Mouse (Mus musculus) hindbrain, embryonic 16.5 days (tissue): ENCODE measurements around the gene Sdad1. TPM values are rescaled to one million over a fixed set of nuclear protein-coding genes. Genes with fewer than 3 reads are reported as not detected.

Experiments
- ATAC-seq: fragments of 200-750 bp; cut with Nextera tagmentation; 2 replicates; pipeline ENCODE4 v1.8.0; 2017; ENCODE audit warnings: moderate TSS enrichment, moderate library complexity
- H3K27ac ChIP-seq: fragments of 300-500 bp; sonication (generic); 2 replicates; pipeline ENCODE4 v1.5.1; 2014; ENCODE audit warnings: low read depth, mild to moderate bottlenecking, control low read depth, low read length, moderate library complexity
- H3K27me3 ChIP-seq: fragments of 300-500 bp; sonication (generic); replicated peaks from 2 replicates; pipeline ENCODE4 v1.6.1; 2014; ENCODE audit warnings: low read length; ENCODE audit not compliant: control insufficient read depth, insufficient read depth
- H3K36me3 ChIP-seq: fragments of 300-500 bp; sonication (generic); 2 replicates; pipeline ENCODE4 v1.6.1; 2014; ENCODE audit warnings: mild to moderate bottlenecking, low read length, moderate library complexity, mixed read lengths; ENCODE audit not compliant: control insufficient read depth, insufficient read depth
- H3K4me1 ChIP-seq: fragments of 300-500 bp; sonication (generic); 2 replicates; pipeline ENCODE4 v1.6.1; 2014; ENCODE audit warnings: low read depth, low read length; ENCODE audit not compliant: control insufficient read depth, insufficient read depth
- H3K4me2 ChIP-seq: fragments of 300-500 bp; sonication (generic); 2 replicates; pipeline ENCODE4 v1.6.1; 2014; ENCODE audit warnings: mild to moderate bottlenecking, low read length, control low read depth, moderate library complexity
- H3K4me3 ChIP-seq: fragments of 300-500 bp; sonication (generic); 2 replicates; pipeline ENCODE4 v1.5.1; 2014; ENCODE audit warnings: mild to moderate bottlenecking, low read length, control low read depth, moderate library complexity
- H3K9ac ChIP-seq: fragments of 300-500 bp; sonication (generic); 2 replicates; pipeline ENCODE4 v1.6.1; 2014; ENCODE audit warnings: low read depth, mild to moderate bottlenecking, control low read depth, low read length, moderate library complexity
- H3K9me3 ChIP-seq: fragments of 300-500 bp; sonication (generic); 2 replicates; pipeline ENCODE4 v1.6.1; 2014; ENCODE audit warnings: mild to moderate bottlenecking, low read length, moderate library complexity; ENCODE audit not compliant: control insufficient read depth
- WGBS: fragments of 180-500 bp; shearing (Covaris S2); extraction: QIAGEN DNeasy Blood & Tissue Kit; methylation state at CpG from one replicate; pipeline ENCODE4 v1.1.7; 2014; 5-methylcytosine and 5-hydroxymethylcytosine counted together
- polyA plus RNA-seq: library from polyadenylated mRNA; unstranded; fragments of >200 nt; fragmentation: Nextera tagmentation; extraction: Ambion mirVana; gene quantifications from 2 replicates; pipeline ENCODE4 v1.2.1, GENCODE M21; 2015

The Sdad1 gene
- polyA plus RNA-seq, 1 experiment from 2014 or later, result 27.0 TPM

DNA sequence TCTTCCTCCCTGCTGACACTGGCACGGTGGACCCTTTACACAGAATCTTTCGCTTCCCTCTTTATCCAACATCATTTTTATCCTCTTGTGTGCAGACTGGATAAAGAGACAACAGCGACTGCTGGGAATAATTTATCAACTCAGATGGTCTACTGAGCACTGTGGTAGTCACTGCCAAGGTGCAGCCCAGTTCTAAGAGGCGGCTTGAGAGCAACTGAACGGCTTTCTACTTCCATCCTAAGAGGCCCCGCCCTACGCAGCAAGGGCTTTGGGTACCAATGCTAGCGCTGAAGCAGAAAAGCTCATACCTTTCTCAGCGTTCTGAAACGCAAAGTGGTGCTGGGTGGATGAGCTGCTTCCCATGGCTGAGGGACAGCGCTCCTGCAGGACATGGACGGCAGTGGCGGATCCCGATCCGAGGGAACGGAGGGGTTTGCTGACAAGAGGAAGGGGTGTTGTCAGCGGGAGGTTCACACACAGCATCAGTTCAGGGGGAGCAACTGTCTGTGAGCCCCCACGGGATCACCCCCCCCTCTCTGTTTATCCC is 57.4 kb downstream of the Sdad1 start:
- peak overlapping the region; percentile 52 for H3K4me2 ChIP-seq
- no peaks in the 10 kb centered on the region for H3K36me3 ChIP-seq
- WGBS, result 18% methylated on average over 18 of the region's 18 CpGs
- peaks cover 5% of the 10 kb centered on the region; the same call in 1 of the 2 replicates for H3K4me1 ChIP-seq
- H3K27ac ChIP-seq, result no peak overlapping the region
- peak; percentile 86 for ATAC-seq
- no peaks in the 10 kb centered on the region for H3K9me3 ChIP-seq
- no peaks in the 10 kb centered on the region for H3K27me3 ChIP-seq
- H3K9ac ChIP-seq, result peak overlapping the region; percentile 39; the same call in 1 of the 2 replicates
- H3K4me3 ChIP-seq, result peak overlapping the region; percentile 23

DNA sequence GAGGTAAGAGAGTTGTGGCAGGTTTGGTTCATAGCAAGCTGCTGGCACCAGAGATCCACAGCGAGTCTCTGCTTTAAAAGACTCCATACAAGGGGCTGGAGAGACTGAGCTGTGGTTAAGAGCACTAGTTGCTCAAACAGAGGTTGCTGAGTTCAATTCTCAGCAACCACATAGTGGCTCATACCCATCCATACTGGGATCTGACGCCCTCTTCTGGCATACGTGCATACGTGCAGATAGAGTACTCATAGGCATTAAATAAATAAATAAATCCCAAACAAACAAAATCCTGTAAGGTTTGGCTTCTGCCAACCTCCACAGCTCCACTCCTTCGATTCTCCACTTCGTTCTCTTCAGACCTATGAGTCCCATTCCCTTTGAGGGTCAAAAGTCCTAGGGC is 58.2 kb downstream of the Sdad1 start:
- Histone ChIP-seq H3K9me3 (no peaks in the 10 kb centered on the region), H3K4me2 (no peak overlapping the region), H3K27me3 (no peaks in the 10 kb centered on the region), H3K4me1 (peaks cover 5% of the 10 kb centered on the region; the same call in 1 of the 2 replicates), H3K9ac (no peak overlapping the region), H3K27ac (no peak overlapping the region), H3K36me3 (no peaks in the 10 kb centered on the region), H3K4me3 (no peak overlapping the region)
- ATAC-seq, result no peak
- WGBS, result 92% methylated on average over 6 of the region's 6 CpGs

DNA sequence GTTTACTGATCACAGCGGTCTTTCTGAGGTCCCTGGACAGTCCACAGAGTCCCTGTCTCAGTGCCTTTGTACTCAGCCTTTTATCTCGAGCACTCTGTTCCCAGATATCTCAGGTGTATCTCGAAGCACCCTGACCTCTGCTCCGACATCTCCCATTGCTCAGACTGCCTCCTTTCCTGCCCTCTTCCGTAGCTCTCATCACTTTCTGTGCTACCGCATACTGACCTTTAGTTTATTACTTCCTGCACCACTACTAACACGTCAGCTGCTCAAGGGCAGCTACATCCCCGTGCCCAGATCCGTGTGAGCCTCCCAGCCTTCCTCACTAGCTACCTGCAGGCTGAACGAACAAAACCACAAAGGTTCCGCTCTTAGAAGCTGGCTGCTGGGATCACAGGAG is 61.7 kb downstream of the Sdad1 start:
- ATAC-seq, result no peak
- H3K9me3 ChIP-seq, result no peaks in the 10 kb centered on the region
- H3K27ac ChIP-seq, result no peak overlapping the region
- H3K9ac ChIP-seq, result no peak overlapping the region
- 87% methylated on average over 11 of the region's 11 CpGs for WGBS
- H3K4me2 ChIP-seq, result no peak overlapping the region
- no peaks in the 10 kb centered on the region for H3K27me3 ChIP-seq
- no peak overlapping the region for H3K4me3 ChIP-seq
- H3K4me1 ChIP-seq, result peaks cover 5% of the 10 kb centered on the region; the same call in 1 of the 2 replicates
- H3K36me3 ChIP-seq, result no peaks in the 10 kb centered on the region

DNA sequence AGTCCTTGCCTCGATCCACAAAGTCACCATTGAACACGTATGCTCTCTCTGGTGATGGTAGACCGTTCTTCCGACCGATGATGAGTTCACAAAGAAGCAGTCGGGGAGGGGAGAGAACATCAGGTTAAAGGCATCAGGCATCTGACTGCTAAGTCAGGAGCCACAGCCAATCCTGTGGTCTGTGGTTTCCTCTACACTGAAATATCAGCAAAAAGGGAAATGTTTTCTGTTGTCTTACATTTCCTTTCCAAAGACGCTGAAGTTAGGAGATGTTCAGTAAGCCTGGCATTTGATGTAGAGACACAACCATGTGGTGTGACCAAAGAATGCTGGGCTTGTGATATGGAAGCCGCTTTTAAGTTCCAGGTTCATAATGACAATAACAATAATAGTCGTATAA is 64.8 kb downstream of the Sdad1 start:
- Histone ChIP-seq H3K9me3 (no peaks in the 10 kb centered on the region), H3K4me3 (no peak overlapping the region), H3K27ac (no peak overlapping the region), H3K9ac (no peak overlapping the region), H3K4me2 (no peak overlapping the region), H3K27me3 (no peaks in the 10 kb centered on the region), H3K4me1 (no peaks in the 10 kb centered on the region), H3K36me3 (no peaks in the 10 kb centered on the region)
- WGBS, result 90% methylated on average over 9 of the region's 9 CpGs
- ATAC-seq, result no peak

DNA sequence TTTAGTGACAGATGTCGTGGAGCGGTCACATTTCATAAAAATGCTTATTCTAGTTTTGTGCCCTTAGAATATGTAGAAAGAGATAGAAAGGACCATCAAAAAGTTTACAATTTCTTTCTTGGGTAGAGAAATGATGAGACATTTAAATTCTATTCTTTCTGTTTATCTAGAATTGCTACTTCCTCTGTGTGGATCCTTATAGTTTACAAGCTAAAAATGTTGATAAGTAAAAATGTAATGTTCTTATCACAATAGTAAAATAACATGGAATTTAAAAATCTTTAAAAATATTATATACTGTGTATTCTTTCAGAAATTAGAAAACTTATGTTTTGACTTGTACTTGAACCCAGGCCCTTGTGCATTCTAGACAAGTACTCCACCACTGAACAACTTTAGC is 65.4 kb downstream of the Sdad1 start:
- H3K4me2 ChIP-seq, result no peak overlapping the region
- H3K9me3 ChIP-seq, result no peaks in the 10 kb centered on the region
- H3K4me3 ChIP-seq, result no peak overlapping the region
- no peak overlapping the region for H3K27ac ChIP-seq
- H3K27me3 ChIP-seq, result no peaks in the 10 kb centered on the region
- H3K36me3 ChIP-seq, result no peaks in the 10 kb centered on the region
- WGBS, result 93% methylated on average over 2 of the region's 2 CpGs
- no peaks in the 10 kb centered on the region for H3K4me1 ChIP-seq
- ATAC-seq, result no peak
- no peak overlapping the region for H3K9ac ChIP-seq

DNA sequence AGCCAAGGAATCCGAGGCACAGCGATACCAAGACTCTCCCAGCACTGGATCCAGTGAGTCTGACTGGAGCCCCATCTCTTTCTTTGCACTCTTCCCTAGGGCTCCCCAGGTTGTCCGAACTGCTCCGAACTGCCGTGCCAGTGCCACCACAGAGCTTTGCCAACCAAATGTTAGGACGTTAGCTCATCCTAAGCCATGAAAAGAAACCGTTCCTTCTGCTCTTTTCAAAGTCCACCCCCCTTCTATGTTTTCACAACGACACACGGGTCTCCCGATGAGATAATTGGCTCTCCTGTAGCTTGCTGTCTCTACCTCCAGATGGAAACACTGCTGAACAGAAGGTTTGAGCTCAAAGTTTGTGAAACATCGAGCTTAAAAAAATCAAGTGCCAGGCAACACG is 69.5 kb downstream of the Sdad1 start:
- no peak overlapping the region for H3K27ac ChIP-seq
- 89% methylated on average over 12 of the region's 12 CpGs for WGBS
- no peaks in the 10 kb centered on the region for H3K27me3 ChIP-seq
- no peaks in the 10 kb centered on the region for H3K4me1 ChIP-seq
- no peaks in the 10 kb centered on the region for H3K36me3 ChIP-seq
- no peak for ATAC-seq
- no peaks in the 10 kb centered on the region for H3K9me3 ChIP-seq
- H3K9ac ChIP-seq, result no peak overlapping the region
- H3K4me3 ChIP-seq, result no peak overlapping the region
- H3K4me2 ChIP-seq, result no peak overlapping the region

DNA sequence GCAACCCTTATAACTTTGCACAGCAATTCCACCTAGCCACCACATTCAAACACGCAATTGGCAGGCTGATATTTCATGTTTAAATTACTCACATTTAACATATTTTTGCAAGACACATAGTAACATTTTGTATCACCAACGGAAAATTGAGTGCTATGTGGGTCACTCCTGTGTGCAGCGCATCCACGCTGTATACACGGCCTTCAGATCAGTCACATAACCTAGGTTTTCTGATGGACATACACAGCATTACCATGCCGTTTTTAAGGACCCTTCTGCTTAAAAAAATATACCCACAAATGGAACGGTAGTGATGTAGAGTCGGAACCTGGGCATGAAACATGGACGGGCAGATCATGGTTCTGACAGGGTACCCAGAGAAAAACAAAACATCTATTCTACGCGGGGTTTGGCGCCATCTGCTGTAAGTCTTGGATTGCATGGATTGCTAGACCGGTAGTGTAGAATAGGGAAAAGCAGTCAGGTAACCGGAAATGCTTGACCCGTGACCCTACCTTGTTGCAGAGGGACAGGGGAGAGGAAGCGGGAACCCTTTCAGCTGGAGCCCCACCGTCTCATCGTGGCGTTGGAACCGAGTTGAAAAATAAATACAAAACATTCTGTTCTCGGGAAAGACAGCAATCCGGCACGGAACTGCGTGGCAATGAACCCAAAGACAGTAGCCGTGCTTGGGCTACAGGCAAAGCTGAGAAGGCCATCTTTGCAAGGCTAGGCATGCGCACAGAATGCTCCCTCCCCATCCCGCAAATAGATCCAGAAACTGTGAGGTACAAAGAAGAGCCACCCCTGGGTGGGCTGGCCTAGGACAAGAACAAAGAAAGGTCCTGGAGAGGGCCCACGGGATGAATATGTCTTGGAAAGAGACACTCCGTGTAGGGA is 70.7 kb downstream of the Sdad1 start:
- H3K4me1 ChIP-seq, result no peaks in the 10 kb centered on the region
- no peaks in the 10 kb centered on the region for H3K27me3 ChIP-seq
- 42% methylated on average over 29 of the region's 29 CpGs for WGBS
- H3K4me3 ChIP-seq, result no peak overlapping the region
- H3K9me3 ChIP-seq, result no peaks in the 10 kb centered on the region
- ATAC-seq, result peak; percentile 89
- H3K4me2 ChIP-seq, result peak overlapping the region; percentile 36
- H3K27ac ChIP-seq, result no peak overlapping the region
- no peak overlapping the region for H3K9ac ChIP-seq
- no peaks in the 10 kb centered on the region for H3K36me3 ChIP-seq

DNA sequence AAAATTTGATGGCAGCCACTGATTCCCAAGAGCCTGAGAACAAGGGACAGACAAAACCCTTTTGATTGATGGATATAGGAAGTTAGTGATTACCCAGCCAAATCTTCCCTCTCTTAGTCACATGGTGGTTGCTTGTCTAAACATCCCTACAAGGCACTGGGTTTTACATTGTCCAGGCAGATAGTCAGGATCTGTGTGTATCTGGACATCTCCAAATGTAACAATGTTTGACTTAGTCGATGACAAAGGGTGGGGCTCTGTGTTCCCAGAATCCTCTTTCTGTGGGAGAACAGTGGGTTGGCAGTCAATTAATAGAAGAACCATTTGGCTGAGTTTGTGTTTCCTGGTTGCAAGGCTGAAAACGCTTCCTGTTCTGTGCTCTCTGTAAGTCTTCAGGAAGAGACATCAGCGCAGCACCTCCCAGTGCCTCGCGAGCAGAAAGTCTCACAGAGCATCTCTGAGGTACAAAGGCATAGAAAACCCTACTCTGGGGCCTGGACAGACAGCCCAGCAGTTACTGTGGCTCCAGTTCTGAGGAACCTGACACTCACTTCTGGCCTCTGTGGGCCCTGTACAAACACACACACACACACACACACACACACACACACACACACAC is 75.2 kb downstream of the Sdad1 start:
- no peaks in the 10 kb centered on the region for H3K36me3 ChIP-seq
- H3K9me3 ChIP-seq, result no peaks in the 10 kb centered on the region
- ATAC-seq, result no peak
- H3K27me3 ChIP-seq, result no peaks in the 10 kb centered on the region
- no peak overlapping the region for H3K27ac ChIP-seq
- H3K4me3 ChIP-seq, result no peak overlapping the region
- no peaks in the 10 kb centered on the region for H3K4me1 ChIP-seq
- H3K4me2 ChIP-seq, result no peak overlapping the region
- 73% methylated on average over 5 of the region's 5 CpGs for WGBS
- H3K9ac ChIP-seq, result no peak overlapping the region
